Mouse (Mus musculus) liver, adult 2 months (tissue): ENCODE measurements around the gene Slc27a3.

Experiments used
- CTCF ChIP-seq: fragments of 200-500 bp; IDR thresholded peaks from 2 replicates; pipeline ENCODE4 v1.5.1; 2011; ENCODE audit warnings: low read depth, low read length, control low read depth
- POLR2A ChIP-seq: fragments of 200-500 bp; IDR thresholded peaks from 2 replicates; pipeline ENCODE4 v1.6.1; 2011; ENCODE audit warnings: low read length, control low read depth; ENCODE audit not compliant: insufficient read depth; ENCODE audit errors: extremely low read depth

DNA sequence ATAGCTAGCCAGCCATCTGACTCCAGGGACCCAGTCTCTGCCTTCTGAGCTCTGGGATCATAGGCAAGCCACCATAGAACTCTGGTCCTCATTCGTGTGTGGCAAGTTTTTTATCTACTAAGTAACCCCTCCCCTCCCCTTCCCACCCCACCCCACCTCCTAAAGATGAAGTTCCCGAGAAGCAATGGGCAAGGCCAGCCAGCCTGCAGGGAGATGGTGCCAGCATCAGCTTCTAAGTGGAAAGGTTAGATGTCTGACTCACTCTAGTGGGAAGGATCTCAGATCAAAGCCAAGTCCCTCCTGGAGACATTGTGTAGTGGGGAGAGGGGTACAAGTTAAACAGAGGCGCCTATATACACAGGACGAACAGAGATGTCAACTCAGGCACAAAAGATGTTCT, 1.3 kb upstream of the Slc27a3 start:
- TF ChIP-seq POLR2A (no peak), CTCF (no peak)
